Mouse (Mus musculus) macrophage (primary cell): ENCODE measurements around the gene Zfp354a. TPM values are rescaled to one million over a fixed set of nuclear protein-coding genes. Genes with fewer than 3 reads are reported as not detected.
"Not testable (repeated sequence)": the region's sequence is repeated elsewhere in the genome, so short reads cannot be mapped to it uniquely, and the experiment has no call there.

Source experiments
- H3K27ac ChIP-seq: fragments of 350-480 bp; formaldehyde crosslinking; 2 replicates; pipeline ENCODE4 v1.9.0; 2021
- H3K36me3 ChIP-seq: fragments of 350-480 bp; formaldehyde crosslinking; 2 replicates; pipeline ENCODE4 v1.9.0; 2021; ENCODE audit errors: inconsistent target
- H3K4me3 ChIP-seq: fragments of 350-480 bp; formaldehyde crosslinking; 2 replicates; pipeline ENCODE4 v1.9.0; 2021; ENCODE audit errors: inconsistent target
- H3K79me2 ChIP-seq: fragments of 350-480 bp; formaldehyde crosslinking; 2 replicates; pipeline ENCODE4 v1.9.0; 2021; ENCODE audit errors: inconsistent target
- WGBS: methylation state at CpG from one replicate; pipeline ENCODE4 v1.1.7; 2026; ENCODE audit warnings: inconsistent platforms; ENCODE audit not compliant: missing documents; 5-methylcytosine and 5-hydroxymethylcytosine counted together
- polyA plus RNA-seq: library from polyadenylated mRNA; stranded (reverse); fragments of 250-400 nt; gene quantifications from 3 replicates; pipeline ENCODE4 v1.2.4, GENCODE M21; 2018; ENCODE audit warnings: inconsistent platforms
- total RNA-seq, 78 experiments: library from RNA; depleted of rRNA; stranded (reverse); fragments of 250-400 nt; gene quantifications; 1 replicate in 9 of 78; 2 replicates in 24 of 78; 3 replicates in 43 of 78; 4 replicates in 2 of 78; pipeline ENCODE4 v1.2.4; 2018; ENCODE audit warnings: inconsistent platforms in 56 of 78

The Zfp354a gene
- total RNA-seq (2018; cell fraction: chromatin; rRNA removed), result under 1 TPM in 1 of 26 experiments, not detected in 25; 0.25 TPM
- not detected for total RNA-seq (2018; cell fraction: cytosol; rRNA removed)
- under 1 TPM in 1 of 26 experiments, not detected in 25; 0.39 TPM for total RNA-seq (2018; cell fraction: nucleus; rRNA removed)
- polyA plus RNA-seq, result 0.07 TPM in 1 of 3 replicates, not detected in the others

DNA sequence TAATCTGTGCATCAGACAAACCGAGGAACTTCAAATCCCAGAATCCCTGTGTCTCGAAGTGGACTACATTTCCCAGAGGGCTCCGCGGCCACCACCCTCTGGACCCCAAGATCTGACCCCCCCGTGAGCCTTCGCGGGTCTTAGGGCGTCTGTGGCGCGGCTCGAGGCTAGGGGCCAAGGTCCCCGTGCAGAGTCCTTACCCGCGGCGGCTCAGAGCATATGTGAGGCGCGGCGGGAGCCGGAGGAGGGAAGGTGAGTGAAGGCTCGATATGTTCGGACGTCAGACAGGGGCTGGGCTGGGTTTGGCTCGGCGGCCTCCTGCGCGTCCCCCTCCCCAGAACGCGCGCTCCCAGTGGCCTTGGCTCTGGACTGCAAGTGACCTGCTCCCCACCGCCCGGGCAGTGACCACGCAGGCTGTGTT lies at the start of gene Zfp354a:
Gene Zfp354a (plus strand): TSS at position 107 of the 421 bp plus-strand sequence.
- H3K27ac ChIP-seq, result no peak within 1 kb of the TSS
- no peaks in the 10 kb centered on the region for H3K79me2 ChIP-seq
- WGBS, result 2% methylated on average over 32 of the region's 32 CpGs
- H3K36me3 ChIP-seq, result no peaks in the 10 kb centered on the region
- no peak within 1 kb of the TSS for H3K4me3 ChIP-seq

DNA sequence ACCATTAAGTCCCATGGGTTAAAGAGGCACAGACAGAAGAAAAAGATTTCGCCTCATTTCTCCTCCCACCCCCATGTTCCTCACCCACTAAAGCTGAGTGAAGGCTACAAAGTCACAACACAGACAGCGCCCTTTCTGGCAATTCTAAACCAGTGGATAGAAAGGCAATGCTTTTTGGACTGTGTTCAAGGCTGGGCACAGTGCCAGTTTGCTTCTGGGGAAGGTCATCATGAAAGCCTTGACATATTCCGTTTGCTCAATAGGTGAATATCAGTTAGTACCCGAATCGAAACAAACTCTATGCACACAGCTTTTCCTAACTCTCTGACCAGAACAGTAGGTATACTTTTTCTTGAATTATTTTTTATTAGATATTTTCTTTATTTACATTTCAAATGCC lies 47.2 kb upstream of the Zfp354a start:
- Histone ChIP-seq H3K79me2 (no peaks in the 10 kb centered on the region), H3K4me3 (no peak overlapping the region), H3K36me3 (no peaks in the 10 kb centered on the region), H3K27ac (no peak overlapping the region)
- 85% methylated on average over 5 of the region's 5 CpGs for WGBS

DNA sequence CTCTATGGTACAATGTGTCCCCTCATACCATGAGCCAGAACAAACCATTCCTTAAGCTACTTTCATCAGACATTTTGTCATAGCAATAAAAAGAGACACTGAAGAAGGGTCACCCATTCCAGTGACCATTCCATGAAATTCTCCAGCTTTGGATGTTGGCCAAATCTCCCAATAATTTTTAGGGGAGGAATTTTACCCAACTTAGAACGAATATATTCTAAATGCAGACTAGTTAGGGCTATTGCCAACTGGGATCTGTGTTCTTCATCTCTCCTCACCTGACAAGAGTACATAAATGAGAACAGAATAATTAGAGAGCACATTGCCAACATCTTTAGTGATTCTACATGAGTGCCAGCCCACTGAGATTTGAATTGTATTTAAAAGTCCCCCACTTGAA lies 45.1 kb upstream of the Zfp354a start, which contains the start of gene Olfr54:
Gene Olfr54 (plus strand): TSS at position 301 of the 400 bp plus-strand sequence.
- H3K27ac ChIP-seq, result no peak within 1 kb of the TSS
- H3K79me2 ChIP-seq, result no peaks in the 10 kb centered on the region
- H3K36me3 ChIP-seq, result no peaks in the 10 kb centered on the region
- WGBS, result 55% methylated on average over 1 of the region's 1 CpGs
- no peak within 1 kb of the TSS for H3K4me3 ChIP-seq

DNA sequence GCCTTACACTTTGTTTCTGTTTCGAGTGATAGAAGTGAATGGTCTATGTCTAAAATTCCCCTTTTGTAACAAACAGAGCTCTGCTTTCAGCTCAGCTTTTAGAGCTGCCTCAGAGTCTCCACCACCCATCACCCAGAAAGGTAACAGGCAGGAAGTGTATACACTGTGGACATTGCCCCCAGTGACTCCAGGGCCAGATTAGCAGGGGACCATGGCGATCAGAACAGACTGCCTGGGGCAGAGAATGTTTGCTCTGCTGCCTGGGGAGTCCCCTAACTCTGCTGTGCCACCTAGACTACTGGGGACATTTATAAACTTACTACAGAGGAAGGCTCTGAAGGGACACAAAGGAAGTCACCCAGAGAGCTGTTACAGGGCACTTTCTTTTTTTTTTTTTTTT lies 42.7 kb upstream of the Zfp354a start:
- H3K79me2 ChIP-seq, result no peaks in the 10 kb centered on the region
- no peaks in the 10 kb centered on the region for H3K36me3 ChIP-seq
- 64% methylated on average over 2 of the region's 2 CpGs for WGBS
- no peak overlapping the region for H3K4me3 ChIP-seq
- H3K27ac ChIP-seq, result no peak overlapping the region

DNA sequence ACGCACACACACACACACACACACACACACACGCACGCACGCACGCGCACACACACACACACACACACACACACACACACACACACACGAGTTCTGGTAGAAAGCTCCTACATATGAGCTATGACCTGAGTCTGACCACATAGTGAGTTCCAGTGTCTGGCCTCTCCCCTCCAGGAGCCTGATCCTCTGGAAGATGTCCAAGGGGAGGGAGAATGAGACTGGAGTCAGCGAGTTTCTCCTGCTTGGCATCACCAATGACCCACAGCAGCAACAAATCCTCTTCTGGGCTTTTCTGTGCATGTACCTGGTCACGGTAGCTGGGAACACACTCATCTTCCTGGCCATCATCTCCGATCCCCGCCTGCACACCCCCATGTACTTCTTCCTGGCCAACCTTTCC lies 32.2 kb upstream of the Zfp354a start:
- H3K36me3 ChIP-seq, H3K4me3 ChIP-seq, H3K79me2 ChIP-seq, H3K27ac ChIP-seq: not testable (repeated sequence)
- 88% methylated on average over 5 of the region's 11 CpGs for WGBS

DNA sequence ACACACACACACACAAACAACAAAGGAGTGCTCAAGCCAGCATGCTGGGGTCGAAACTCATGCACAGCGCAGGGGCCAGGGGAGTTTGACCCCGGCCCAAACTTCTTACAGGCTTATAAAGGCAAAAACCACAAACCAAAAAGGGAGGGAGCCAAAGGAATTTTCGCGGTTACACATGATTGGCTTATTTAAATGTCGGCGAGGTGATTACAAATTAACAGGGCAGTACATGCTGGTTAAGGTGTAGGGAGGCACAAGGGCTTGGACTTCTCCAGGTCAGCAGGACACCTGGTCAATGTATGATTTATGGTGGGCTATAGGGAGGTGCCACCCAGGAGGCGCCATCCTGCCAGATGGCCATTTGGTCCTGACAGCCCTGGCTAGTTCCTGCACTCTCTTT lies 29.7 kb upstream of the Zfp354a start:
- H3K4me3 ChIP-seq, H3K79me2 ChIP-seq, H3K27ac ChIP-seq, H3K36me3 ChIP-seq: not testable (repeated sequence)
- 69% methylated on average over 8 of the region's 8 CpGs for WGBS

DNA sequence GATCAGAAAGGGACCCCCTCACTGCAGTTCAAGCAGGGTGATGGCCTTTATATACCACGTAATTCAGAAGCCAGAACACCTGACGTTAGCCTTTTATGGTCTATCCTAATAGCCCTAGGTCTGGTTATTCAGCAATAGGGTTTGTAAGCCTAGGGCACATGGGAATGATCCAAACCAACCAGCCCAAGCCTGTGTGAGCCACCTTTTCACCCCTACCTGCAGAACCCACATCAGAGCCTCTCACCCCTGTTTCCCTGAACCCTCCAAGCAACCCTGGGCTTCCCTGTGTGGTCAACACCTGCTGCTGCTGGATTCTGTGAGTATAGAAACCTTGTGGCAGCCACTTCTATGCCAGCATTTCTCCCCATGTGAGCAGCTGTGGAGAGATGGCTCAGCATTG lies 28.8 kb upstream of the Zfp354a start:
- WGBS, result 81% methylated on average over 2 of the region's 2 CpGs
- Histone ChIP-seq H3K27ac (no peak overlapping the region), H3K4me3 (no peak overlapping the region), H3K79me2 (no peaks in the 10 kb centered on the region), H3K36me3 (no peaks in the 10 kb centered on the region)

DNA sequence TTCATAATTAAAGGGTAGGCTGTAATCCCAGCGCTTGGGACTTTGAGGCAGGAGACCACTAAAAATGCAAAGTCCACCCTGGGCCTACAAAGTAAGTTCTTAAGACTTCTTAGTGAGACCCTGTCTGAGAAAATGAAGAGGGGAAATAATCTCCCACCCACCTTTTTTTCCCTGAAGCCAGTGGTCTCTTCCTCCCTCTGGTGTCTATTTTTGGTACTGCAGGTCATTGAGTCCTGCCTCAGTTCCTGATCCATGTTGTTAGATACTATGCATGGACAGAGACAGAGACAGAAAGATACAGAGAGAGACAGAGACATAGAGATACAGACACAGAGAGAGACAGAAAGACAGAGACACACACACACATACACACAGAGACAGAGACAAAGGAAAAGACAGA lies 26.2 kb upstream of the Zfp354a start:
- H3K79me2 ChIP-seq, result no peaks in the 10 kb centered on the region
- no peaks in the 10 kb centered on the region for H3K36me3 ChIP-seq
- 42% methylated on average over 1 of the region's 1 CpGs for WGBS
- no peak overlapping the region for H3K4me3 ChIP-seq
- no peak overlapping the region for H3K27ac ChIP-seq

DNA sequence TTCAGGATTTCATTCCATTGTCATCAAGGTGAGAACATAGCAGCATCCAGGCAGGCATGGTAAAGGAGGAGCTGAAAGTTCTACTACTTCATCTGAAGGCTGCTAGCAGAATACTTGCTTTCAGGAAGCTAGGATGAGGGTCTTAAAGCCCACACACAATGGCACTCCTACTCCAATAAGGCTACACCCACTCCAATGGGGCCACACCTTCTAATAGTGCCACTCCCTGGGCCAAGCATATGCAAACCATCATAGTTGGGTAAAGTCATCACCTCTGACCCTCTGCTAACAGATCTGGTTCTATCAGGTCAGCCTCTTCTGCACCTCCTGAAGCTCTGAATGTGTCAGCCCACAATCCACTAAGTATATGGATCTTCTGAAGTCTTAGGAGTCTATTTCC lies 24.9 kb upstream of the Zfp354a start:
- not testable (repeated sequence) for H3K79me2 ChIP-seq, H3K36me3 ChIP-seq, H3K27ac ChIP-seq, H3K4me3 ChIP-seq

DNA sequence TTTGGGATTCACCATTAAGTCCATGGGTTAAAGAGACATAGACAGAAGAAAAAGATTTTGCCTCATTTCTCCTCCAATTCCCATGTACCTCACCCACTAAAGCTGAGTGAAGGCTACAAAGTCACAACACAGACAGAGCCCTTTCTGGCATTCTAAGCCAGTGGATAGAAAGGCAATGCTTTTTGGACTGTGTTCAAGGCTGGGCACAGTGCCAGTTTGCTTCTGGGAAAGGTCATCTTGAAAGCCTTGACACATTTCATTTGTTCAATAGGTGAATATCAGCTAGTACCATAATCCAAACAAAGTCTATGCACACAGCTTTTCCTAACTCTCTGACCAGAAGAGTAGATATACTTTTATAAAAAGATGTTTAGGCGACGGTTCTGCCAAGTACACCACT lies 23.1 kb upstream of the Zfp354a start:
- no peaks in the 10 kb centered on the region for H3K79me2 ChIP-seq
- no peaks in the 10 kb centered on the region for H3K36me3 ChIP-seq
- WGBS, result 93% methylated on average over 2 of the region's 2 CpGs
- no peak overlapping the region for H3K4me3 ChIP-seq
- no peak overlapping the region for H3K27ac ChIP-seq

DNA sequence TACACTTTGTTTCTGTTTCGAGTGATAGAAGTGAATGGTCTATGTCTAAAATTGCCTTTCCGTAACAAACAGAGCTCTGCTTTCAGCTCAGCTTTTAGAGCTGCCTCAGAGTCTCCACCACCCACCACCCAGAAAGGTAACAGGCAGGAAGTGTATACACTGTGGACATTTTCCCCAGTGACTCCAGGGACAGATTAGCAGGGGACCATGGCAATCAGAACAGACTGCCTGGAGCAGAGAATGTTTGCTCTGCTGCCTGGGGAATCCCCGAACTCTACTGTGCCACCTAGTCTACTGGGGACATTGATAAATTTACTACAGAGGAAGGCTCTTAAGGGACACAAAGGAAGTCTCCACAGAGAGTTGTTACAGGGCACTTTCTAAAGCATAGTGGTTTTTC lies 14.3 kb upstream of the Zfp354a start:
- H3K36me3 ChIP-seq, H3K27ac ChIP-seq, H3K4me3 ChIP-seq, H3K79me2 ChIP-seq: not testable (repeated sequence)
- WGBS, result 65% methylated on average over 3 of the region's 3 CpGs

DNA sequence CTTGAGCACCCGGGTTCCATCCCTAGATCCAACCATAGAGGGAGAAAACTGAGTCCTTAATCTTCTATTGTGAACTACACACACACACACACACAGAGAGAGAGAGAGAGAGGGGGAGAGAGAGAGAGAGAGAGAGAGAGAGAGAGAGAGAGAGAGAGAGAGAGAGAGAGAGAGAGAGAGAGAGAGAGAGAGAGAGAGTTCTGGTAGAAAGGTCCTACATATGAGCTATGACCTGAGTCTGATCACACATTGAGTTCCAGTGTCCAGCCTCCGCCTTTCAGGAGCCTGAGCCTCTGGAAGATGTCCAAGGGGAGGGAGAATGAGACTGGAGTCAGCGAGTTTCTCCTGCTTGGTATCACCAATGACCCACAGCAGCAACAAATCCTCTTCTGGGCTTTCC lies 11.2 kb upstream of the Zfp354a start, which contains the start of gene Olfr1375:
Gene Olfr1375 (plus strand): TSS at position 301 of the 400 bp plus-strand sequence.
- H3K36me3 ChIP-seq, H3K4me3 ChIP-seq, H3K27ac ChIP-seq, H3K79me2 ChIP-seq: not testable (repeated sequence)
- 86% methylated on average over 2 of the region's 3 CpGs for WGBS

DNA sequence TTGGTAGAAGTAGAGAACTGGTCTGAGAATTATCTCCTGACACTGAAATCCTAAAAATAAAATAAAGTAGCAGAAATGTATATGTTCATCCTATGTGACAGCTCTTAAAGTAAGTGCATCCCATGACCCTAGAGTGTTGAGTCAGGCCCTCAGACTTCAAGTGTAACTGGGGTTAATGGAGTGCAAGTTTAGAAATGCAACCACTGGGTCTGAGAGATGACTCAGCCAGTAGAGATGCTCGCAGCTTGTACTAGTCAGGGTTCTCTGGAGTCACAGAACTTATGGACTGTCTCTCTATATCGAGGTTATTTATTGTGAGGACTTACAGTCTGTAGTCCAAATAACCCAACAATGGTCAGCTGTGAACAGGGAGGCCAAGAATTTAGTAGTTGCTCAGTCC lies 7.4 kb upstream of the Zfp354a start:
- Histone ChIP-seq H3K36me3 (no peaks in the 10 kb centered on the region), H3K4me3 (no peak overlapping the region), H3K79me2 (no peaks in the 10 kb centered on the region), H3K27ac (no peak overlapping the region)
- 51% methylated on average over 2 of the region's 2 CpGs for WGBS

DNA sequence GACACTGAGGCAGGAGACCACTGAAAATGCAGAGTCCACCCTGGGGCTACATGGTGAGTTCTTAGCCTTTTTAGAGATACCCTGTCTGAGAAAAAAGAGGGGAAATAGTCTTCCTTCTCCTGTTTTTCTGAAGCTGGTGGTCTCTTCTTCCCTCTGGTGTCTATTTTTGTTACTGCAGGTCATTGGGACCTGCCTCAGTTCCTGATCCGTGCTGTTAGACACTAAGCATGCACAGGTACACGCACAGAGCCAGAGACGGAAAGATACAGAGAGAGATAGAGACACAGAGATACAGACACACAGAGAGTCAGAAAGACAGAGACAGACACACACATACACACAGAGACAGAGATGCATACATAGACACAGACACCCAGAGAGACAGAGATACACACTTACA lies 5.8 kb upstream of the Zfp354a start:
- Histone ChIP-seq H3K27ac (no peak overlapping the region), H3K79me2 (no peaks in the 10 kb centered on the region), H3K36me3 (no peaks in the 10 kb centered on the region), H3K4me3 (no peak overlapping the region)
- 42% methylated on average over 3 of the region's 3 CpGs for WGBS

DNA sequence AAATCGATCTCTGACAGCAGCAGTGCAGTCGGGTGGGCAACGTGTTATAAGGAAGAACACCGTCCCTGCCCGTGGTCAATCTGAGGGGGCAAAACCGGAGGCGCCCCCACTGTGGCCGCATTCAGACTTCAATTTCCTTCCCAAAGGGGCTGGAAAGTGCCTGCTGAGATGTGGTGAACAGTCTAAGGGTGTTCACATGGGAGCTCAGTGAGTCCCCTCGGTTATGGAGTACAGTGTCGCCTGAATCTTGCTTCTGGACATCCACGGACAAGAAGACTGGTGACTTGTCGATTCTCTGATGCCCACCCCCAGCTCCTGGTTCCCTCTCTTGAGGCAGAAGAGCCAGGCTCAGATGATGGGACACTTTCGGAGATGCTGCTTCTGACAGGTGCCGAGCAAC lies 583 bp downstream of the Zfp354a start:
- 16% methylated on average over 14 of the region's 14 CpGs for WGBS
- Histone ChIP-seq H3K4me3 (no peak overlapping the region), H3K27ac (no peak overlapping the region), H3K79me2 (no peaks in the 10 kb centered on the region), H3K36me3 (no peaks in the 10 kb centered on the region)

DNA sequence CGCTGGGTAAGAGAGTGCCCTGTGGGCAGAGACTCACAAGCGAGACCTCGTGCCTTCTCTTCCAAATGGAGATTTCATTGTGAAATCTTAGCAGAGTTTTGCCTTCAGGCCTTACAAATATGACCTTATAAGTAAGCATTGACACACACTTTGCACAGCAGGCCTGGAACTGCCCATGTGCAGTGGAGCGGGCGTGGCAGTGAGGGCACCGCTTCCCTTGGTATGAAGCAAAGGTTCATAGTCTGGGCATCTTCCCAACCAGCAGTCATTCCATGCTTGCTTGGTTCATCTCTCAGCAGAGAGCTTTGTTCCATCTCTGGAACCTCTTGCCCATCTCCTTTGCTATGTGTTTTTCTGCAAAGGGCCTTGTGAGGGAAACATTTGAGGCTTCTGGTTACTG lies 1.9 kb downstream of the Zfp354a start:
- Histone ChIP-seq H3K4me3 (no peak overlapping the region), H3K79me2 (no peaks in the 10 kb centered on the region), H3K27ac (no peak overlapping the region), H3K36me3 (no peaks in the 10 kb centered on the region)
- WGBS, result 96% methylated on average over 6 of the region's 6 CpGs
